In genomic region chr1:182912591-182912990, GRCm38 (mm10) we compare ENCODE assay signal across 11 mouse cellular contexts. TPM values are rescaled to one million over a fixed set of nuclear protein-coding genes. Genes with fewer than 3 reads are reported as not detected.
"Had no signal": no experiment of that assay in that cellular context is flagged by ENCODE, and none has a peak within 500 bp of the region (broad histone marks: within the 10 kb centered on the region; RNA-seq: fewer than 3 reads in every experiment).

No protein-coding gene starts in this region.

- H3K4me3 ChIP-seq: liver, embryonic 13.5 days; midbrain, embryonic 12.5 days had no signal

- H3K36me3 ChIP-seq: liver, embryonic 13.5 days; midbrain, embryonic 12.5 days had no signal

- H3K9me3 ChIP-seq: liver, embryonic 13.5 days had no signal

- H3K27me3 ChIP-seq: liver, embryonic 13.5 days; midbrain, embryonic 12.5 days had no signal

- H3K9ac ChIP-seq: liver, embryonic 13.5 days; midbrain, embryonic 12.5 days had no signal

- H3K27ac ChIP-seq: liver, embryonic 13.5 days; midbrain, embryonic 12.5 days had no signal

- DNase-seq: kidney, adult 18-20 months; kidney, adult 9 months; kidney, postnatal 14 days; kidney, postnatal 4 days; liver, embryonic 13.5 days; lung, adult 2 months; lung, postnatal 14 days; lung, postnatal 4 days; thymus, postnatal 25 days had no signal

- H3K4me2 ChIP-seq: liver, embryonic 13.5 days; midbrain, embryonic 12.5 days had no signal

RNA-seq across cellular contexts. Expression of gene Tlr5, which starts 42.0 kb away (rescaled TPM):
- total RNA-seq: megakaryocyte-erythroid progenitor cell, adult 5-6 weeks had no signal
